Mouse (Mus musculus) olfactory bulb, adult 2 months (tissue): ENCODE data around the gene Usp31. TPM values are rescaled to one million over a fixed set of nuclear protein-coding genes. Genes with fewer than 3 reads are reported as not detected.

Source experiments
- H3K27ac ChIP-seq: fragments of 200-500 bp; 2 replicates; pipeline ENCODE4 v1.5.1; 2012; ENCODE audit warnings: low read depth, low read length; ENCODE audit not compliant: insufficient read depth
- H3K4me1 ChIP-seq: fragments of 200-500 bp; 2 replicates; pipeline ENCODE4 v1.6.1; 2012; ENCODE audit warnings: low read length; ENCODE audit not compliant: control insufficient read depth, insufficient read depth
- H3K4me3 ChIP-seq: fragments of 200-500 bp; 2 replicates; pipeline ENCODE4 v1.5.1; 2012; ENCODE audit warnings: mild to moderate bottlenecking, low read depth, low read length, moderate library complexity; ENCODE audit not compliant: insufficient read depth
- CTCF ChIP-seq: fragments of 200-500 bp; IDR thresholded peaks from 2 replicates; pipeline ENCODE4 v1.5.1; 2012; ENCODE audit warnings: low read depth, mild to moderate bottlenecking, low read length, moderate library complexity; ENCODE audit not compliant: insufficient read depth
- POLR2A ChIP-seq: fragments of 200-500 bp; IDR thresholded peaks from 2 replicates; pipeline ENCODE4 v1.6.1; 2012; ENCODE audit warnings: mild to moderate bottlenecking, low read depth, low read length, moderate library complexity; ENCODE audit not compliant: insufficient read depth
- WGBS: fragments of 180-500 bp; shearing (Covaris S2); methylation state at CpG from one replicate; pipeline ENCODE4 v1.1.7; 2018; 5-methylcytosine and 5-hydroxymethylcytosine counted together
- polyA plus RNA-seq: library from polyadenylated mRNA; stranded (reverse); fragments of >200 nt; gene quantifications from 2 replicates; pipeline ENCODE4 v1.2.4, GENCODE M21; 2012; ENCODE audit warnings: low replicate concordance; ENCODE audit not compliant: missing spikeins, insufficient read depth, insufficient read length

Gene Usp31
- polyA plus RNA-seq, 1 experiment: not detected

DNA sequence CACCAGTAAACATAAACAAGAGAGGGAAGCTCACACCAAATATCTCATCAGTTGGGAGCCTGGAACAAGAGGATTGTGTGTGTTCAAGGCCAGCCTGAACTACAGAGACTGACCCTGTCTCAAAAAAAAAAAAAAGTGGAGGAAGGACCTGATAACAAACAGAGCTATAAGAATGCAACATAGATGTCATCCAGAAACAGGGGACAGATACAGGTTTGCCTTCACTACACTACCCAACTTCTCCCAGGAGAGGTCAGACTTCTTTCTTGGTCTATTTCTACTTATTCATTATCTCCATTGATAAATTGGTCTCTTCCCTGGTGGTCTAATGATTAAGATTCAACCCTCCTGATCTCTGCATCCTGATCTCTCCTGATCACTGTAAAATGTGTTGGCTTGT lies 25.9 kb downstream of the Usp31 start:
- TF ChIP-seq CTCF: no peak
- TF ChIP-seq POLR2A: no peak
- H3K4me1 ChIP-seq: peaks cover 4% of the 10 kb centered on the region; the same call in 1 of the 2 replicates
- H3K4me3 ChIP-seq: no peak overlapping the region

DNA sequence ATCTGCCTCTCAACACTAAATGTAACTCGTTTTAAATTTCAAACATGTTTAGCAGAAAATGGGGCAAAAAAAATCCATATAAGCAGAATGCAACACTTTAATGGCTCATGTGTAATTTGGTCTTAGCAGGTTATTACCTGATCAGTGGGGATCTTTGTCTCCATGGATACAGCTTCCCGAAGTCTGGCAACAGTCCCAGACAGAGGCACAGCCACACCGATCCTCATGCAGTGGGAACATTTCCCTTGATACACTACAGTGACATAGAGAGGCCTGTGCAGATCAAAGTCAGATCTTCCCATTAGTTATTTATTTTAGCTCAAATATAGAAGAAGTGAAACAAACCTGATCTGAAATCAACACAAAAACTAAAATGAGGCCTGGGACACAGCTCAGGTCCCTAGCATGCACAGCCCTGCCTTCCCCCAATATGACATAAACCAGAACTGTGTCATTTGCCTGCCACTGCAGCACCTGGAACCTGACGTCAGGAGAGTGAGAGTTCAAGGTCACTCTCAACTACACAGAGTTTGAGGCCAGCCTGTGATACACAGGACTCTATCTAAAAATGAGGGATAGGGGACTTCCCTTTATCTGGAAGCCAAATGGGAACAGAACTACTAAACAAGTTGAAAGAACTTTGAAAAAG lies 29.8 kb downstream of the Usp31 start:
- Histone ChIP-seq H3K4me1 (peaks cover 7% of the 10 kb centered on the region), H3K27ac (no peak overlapping the region), H3K4me3 (no peak overlapping the region)
- no peak for TF ChIP-seq CTCF
- TF ChIP-seq POLR2A: no peak
- 28% methylated on average over 4 of the region's 4 CpGs for WGBS

More for the DNA sequence above, 25.9 kb downstream of the Usp31 start:
- H3K27ac ChIP-seq: no peak overlapping the region

DNA sequence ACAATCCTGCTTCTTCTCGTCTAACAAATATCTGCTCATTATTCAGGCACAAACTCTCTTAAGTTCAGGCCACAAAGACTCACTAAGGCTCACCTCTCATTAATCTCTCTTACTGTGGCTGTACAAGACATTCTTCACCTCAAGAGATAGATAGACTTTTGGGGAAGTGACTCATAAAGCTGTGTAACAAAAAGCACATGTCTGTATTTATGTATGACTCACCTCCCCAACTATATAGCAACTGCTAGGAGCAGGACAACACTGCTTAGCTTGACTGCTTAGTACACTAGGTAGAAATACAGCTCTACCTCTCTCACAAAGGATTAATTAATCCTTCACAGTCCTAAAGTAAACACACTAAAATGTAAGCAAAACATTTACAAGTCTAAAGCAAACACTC lies 46.3 kb downstream of the Usp31 start:
- Histone ChIP-seq H3K27ac (no peak overlapping the region), H3K4me3 (no peak overlapping the region), H3K4me1 (peaks cover 9% of the 10 kb centered on the region)
- no peak for TF ChIP-seq CTCF
- no peak for TF ChIP-seq POLR2A
- 52% methylated on average over 1 of the region's 1 CpGs for WGBS

DNA sequence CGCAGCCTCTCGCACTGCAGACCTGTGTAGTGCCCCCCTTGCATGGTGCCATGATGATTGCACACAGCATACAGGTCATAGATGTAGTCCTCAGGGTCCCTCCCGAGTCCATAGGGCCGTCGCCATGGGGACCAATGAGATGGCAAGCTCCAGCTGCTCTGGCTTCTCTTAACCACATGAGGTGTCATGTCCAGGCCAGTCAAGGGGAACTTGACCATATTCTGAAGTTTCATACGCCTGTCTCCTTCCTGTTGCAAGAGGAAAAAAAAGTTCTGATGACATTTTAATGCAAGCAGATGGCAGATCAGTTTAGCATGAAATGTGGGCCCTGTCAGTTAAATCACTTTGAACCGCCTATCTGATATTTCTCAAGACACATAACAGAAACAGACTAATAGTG lies 48.2 kb downstream of the Usp31 start:
- no peak for TF ChIP-seq CTCF
- no peak for TF ChIP-seq POLR2A
- Histone ChIP-seq H3K4me3 (no peak overlapping the region), H3K27ac (no peak overlapping the region), H3K4me1 (peaks cover 13% of the 10 kb centered on the region)
- WGBS: 94% methylated on average over 7 of the region's 7 CpGs

- TF ChIP-seq POLR2A (no peak), CTCF (no peak)
- 81% methylated on average over 2 of the region's 2 CpGs for WGBS
- H3K4me1 ChIP-seq: peaks cover 8% of the 10 kb centered on the region
- H3K4me3 ChIP-seq: no peak overlapping the region
- H3K27ac ChIP-seq: peak overlapping the region; percentile 20
These were observed 52.4 kb downstream of the Usp31 start for GRCm38 (mm10) chr7:121654675-121655074.

DNA sequence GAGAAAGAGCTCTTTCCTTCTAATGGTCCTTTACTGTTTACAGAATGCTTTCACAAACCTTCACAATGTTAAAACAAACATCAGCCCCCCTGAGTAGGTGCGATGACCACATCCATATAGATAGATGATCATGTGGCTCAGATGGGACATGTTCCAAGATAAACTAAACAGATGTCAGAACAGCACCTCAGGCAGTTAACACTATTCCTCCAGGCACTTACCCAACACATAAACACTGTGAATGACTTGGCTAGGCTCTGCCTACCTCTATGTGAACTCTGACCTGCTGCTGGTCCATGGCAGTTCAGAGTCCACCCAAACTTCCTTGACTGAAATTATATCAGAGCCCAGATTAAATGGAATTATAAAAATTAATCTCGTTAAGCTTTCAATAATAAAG lies 54.4 kb downstream of the Usp31 start:
- WGBS: 97% methylated on average over 2 of the region's 2 CpGs

DNA sequence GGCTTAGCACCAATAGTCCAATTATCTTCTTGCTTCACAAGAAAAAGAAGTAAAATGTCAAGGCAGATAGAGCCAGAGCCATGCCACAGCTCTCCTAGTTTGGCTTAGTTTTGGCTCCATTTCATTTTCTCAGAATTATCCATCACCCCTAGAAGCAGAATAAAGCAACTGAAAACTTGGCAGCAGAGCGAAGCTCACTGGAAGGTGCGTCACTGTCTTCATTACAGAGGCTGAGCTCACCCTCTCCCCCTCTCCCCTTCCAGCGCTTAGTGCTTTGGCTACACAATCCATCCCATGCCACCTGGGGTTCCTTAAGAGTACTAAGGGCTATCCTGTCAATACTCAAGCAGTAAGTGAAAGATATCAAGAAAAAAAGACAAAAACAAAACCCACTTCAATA lies 56.3 kb downstream of the Usp31 start:
- WGBS: 57% methylated on average over 3 of the region's 3 CpGs
- peaks cover 4% of the 10 kb centered on the region; the same call in 1 of the 2 replicates for H3K4me1 ChIP-seq
- TF ChIP-seq CTCF (no peak), POLR2A (no peak)

More for the DNA sequence above, 54.4 kb downstream of the Usp31 start:
- Histone ChIP-seq H3K4me3 (no peak overlapping the region), H3K27ac (no peak overlapping the region), H3K4me1 (peaks cover 8% of the 10 kb centered on the region)
- TF ChIP-seq POLR2A (no peak), CTCF (no peak)

DNA sequence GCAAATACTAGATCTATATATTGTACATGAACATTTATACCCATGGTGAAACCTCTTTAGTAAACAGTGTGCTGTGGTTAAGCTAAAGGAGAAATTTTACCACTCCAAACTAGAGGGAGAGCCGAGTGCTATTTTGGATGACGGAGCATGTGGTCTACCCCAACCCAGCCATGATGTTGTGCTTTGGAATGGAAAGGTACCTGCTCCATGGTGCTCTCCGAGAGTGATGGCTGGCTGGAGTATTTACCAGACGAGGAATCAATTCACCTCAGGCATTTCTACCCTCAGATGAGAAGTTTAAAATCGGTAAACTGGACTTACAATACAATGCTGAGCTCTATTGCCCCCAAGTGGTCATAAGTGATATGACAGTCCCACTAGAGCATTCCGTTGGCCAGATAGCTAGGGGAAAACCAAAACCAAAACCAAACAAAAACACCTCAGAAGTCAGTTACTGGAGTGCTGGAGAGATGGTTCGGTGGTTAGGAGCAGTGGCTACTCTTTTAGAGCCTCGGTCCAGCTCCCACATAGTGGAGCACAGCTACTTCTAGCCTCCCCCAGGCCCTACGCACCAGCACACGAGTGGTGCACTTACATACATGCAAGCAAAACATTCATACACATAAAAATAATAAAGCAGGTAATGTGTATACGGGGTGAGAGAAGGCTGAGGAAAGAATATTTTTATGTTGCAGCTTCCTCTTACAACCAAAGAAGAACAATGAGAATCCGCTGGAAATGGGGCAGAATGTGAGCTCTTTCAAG lies 65.9 kb downstream of the Usp31 start:
- TF ChIP-seq CTCF: no peak
- no peak for TF ChIP-seq POLR2A
- H3K4me1 ChIP-seq: no peaks in the 10 kb centered on the region
- no peak overlapping the region for H3K4me3 ChIP-seq
- H3K27ac ChIP-seq: no peak overlapping the region
- 50% methylated on average over 12 of the region's 12 CpGs for WGBS

More for the DNA sequence above, 56.3 kb downstream of the Usp31 start:
- no peak overlapping the region for H3K4me3 ChIP-seq
- H3K27ac ChIP-seq: no peak overlapping the region

DNA sequence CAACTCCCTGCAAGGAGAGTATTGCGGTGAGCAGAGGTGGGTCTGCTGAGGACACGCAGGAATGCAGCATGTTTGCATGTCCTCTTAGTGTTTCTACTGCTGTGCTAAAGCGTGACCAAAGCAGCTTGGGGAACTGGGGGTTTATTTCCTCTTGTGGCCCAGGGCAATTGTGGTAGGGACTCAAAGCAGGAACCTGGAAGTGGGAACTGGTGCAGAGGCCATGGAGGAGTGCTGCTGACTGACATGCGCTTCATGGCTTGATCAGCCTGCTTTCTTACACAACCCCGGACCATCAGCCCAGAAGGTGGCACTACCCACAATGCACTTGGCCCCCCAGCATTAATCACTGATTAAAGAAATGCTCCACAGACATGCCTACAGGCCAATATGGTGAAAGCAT lies 70.3 kb downstream of the Usp31 start:
- WGBS: 89% methylated on average over 5 of the region's 5 CpGs
- no peak overlapping the region for H3K27ac ChIP-seq
- TF ChIP-seq POLR2A (no peak), CTCF (no peak)
- H3K4me3 ChIP-seq: no peak overlapping the region
- H3K4me1 ChIP-seq: no peaks in the 10 kb centered on the region
